Mouse (Mus musculus): ENCODE data around the gene Wdr20.

GRCm38 (mm10) chr12:110804261-110804660 is 66.5 kb downstream of the Wdr20 start:
- TF ChIP-seq CTCF (IDR thresholded peaks at IDR 0.05; ENCODE audit: extremely low read depth, insufficient read depth, low read length), result no peak
- no peak for TF ChIP-seq POLR2A (IDR thresholded peaks at IDR 0.05; ENCODE audit: extremely low read depth, insufficient read depth, low read length)

Measured in cortical plate, adult 2 months (tissue).